8 mouse cellular contexts compared by ENCODE assay signal in genomic region chr17:24719494-24720222, GRCm38 (mm10). TPM values are rescaled to one million over a fixed set of nuclear protein-coding genes. Genes with fewer than 3 reads are reported as not detected.
DNase-seq lines count a peak whose midpoint lies in the region; ATAC-seq lines count a peak whose summit lies in the region.

No protein-coding gene starts in this region.

- no peaks in the 10 kb centered on the region for H3K9me3 ChIP-seq in forebrain, embryonic 10.5 days
- no peaks in the 10 kb centered on the region for H3K9me3 ChIP-seq in heart, embryonic 16.5 days (replicated peaks; ENCODE audit: control insufficient read depth, low read length)
- H3K9me3 ChIP-seq in liver, embryonic 15.5 days (replicated peaks) = no peaks in the 10 kb centered on the region
- no peaks in the 10 kb centered on the region for H3K9me3 ChIP-seq in neural tube, embryonic 12.5 days

- H3K27me3 ChIP-seq in forebrain, embryonic 10.5 days (ENCODE audit: poor library complexity, severe bottlenecking) = no peaks in the 10 kb centered on the region
- H3K27me3 ChIP-seq in heart, embryonic 16.5 days (ENCODE audit: control insufficient read depth, insufficient read depth, low read length) = no peaks in the 10 kb centered on the region
- H3K27me3 ChIP-seq in liver, embryonic 15.5 days = no peaks in the 10 kb centered on the region
- H3K27me3 ChIP-seq in neural tube, embryonic 12.5 days (replicated peaks) = no peaks in the 10 kb centered on the region

- peak overlapping the region; percentile 91 for H3K4me3 ChIP-seq in forebrain, embryonic 10.5 days
- H3K4me3 ChIP-seq in heart, embryonic 16.5 days (ENCODE audit: low read length) = peak overlapping the region; percentile 90
- peak overlapping the region; percentile 92 for H3K4me3 ChIP-seq in liver, embryonic 15.5 days (replicated peaks)
- H3K4me3 ChIP-seq in neural tube, embryonic 12.5 days = peak overlapping the region; percentile 80

- H3K4me2 ChIP-seq in heart, embryonic 16.5 days (ENCODE audit: low read depth, low read length) = peak overlapping the region; percentile 77
- peak overlapping the region; percentile 89 for H3K4me2 ChIP-seq in liver, embryonic 15.5 days
- peak overlapping the region; percentile 94 for H3K4me2 ChIP-seq in neural tube, embryonic 12.5 days (replicated peaks)

- peak overlapping the region; percentile 95 for H3K9ac ChIP-seq in heart, embryonic 16.5 days (ENCODE audit: low read length)
- peak overlapping the region; percentile 84 for H3K9ac ChIP-seq in liver, embryonic 15.5 days
- H3K9ac ChIP-seq in neural tube, embryonic 12.5 days = peak overlapping the region; percentile 83

- H3K36me3 ChIP-seq in forebrain, embryonic 10.5 days (replicated peaks) = peaks cover 63% of the 10 kb centered on the region
- peaks cover 13% of the 10 kb centered on the region for H3K36me3 ChIP-seq in heart, embryonic 16.5 days (ENCODE audit: control insufficient read depth, insufficient read depth)
- peaks cover 33% of the 10 kb centered on the region for H3K36me3 ChIP-seq in liver, embryonic 15.5 days (replicated peaks)
- H3K36me3 ChIP-seq in neural tube, embryonic 12.5 days = peaks cover 36% of the 10 kb centered on the region

- peak; percentile 97 for ATAC-seq in heart, embryonic 16.5 days (replicated peaks; ENCODE audit: extremely low read depth, insufficient read depth, low FRiP score)
- peak; percentile 93 for ATAC-seq in liver, embryonic 15.5 days (ENCODE audit: insufficient read depth)
- peak; percentile 97 for ATAC-seq in neural tube, embryonic 12.5 days (ENCODE audit: low FRiP score, low read depth)

- peak; percentile 96 to 97 for DNase-seq in CD8-positive naive resting alpha-beta T cell, adult 2 months (ENCODE audit: low read depth in 2 of 2, low spot score in 2 of 2)
- DNase-seq in c-Kit-positive CD71-negative TER-119-negative erythroid progenitor cells, embryonic 14.5 days (ENCODE audit: low read depth) = peak; percentile 96
- peak; percentile 99 for DNase-seq in forebrain, embryonic 10.5 days (ENCODE audit: extremely low spot score, low spot score)
- DNase-seq in kidney, postnatal 36 days = peak; percentile 99
- peak; percentile 99 for DNase-seq in telencephalon, adult 2 months (ENCODE audit: low read depth, low spot score)

- H3K27ac ChIP-seq in forebrain, embryonic 10.5 days = peak overlapping the region; percentile 93
- peak overlapping the region; percentile 90 for H3K27ac ChIP-seq in heart, embryonic 16.5 days (ENCODE audit: low read length)
- H3K27ac ChIP-seq in liver, embryonic 15.5 days (replicated peaks) = peak overlapping the region; percentile 83
- H3K27ac ChIP-seq in neural tube, embryonic 12.5 days = peak overlapping the region; percentile 57; the same call in 1 of the 2 replicates

- under 1% methylated on average over 61 of the region's 61 CpGs for WGBS in forebrain, embryonic 10.5 days
- under 1% methylated on average over 61 of the region's 61 CpGs for WGBS in heart, embryonic 16.5 days
- WGBS in liver, embryonic 15.5 days (ENCODE audit: insufficient replicate concordance) = under 1% methylated on average over 61 of the region's 61 CpGs
- WGBS in neural tube, embryonic 12.5 days = under 1% methylated on average over 61 of the region's 61 CpGs

- peaks cover 51% of the 10 kb centered on the region for H3K4me1 ChIP-seq in forebrain, embryonic 10.5 days
- H3K4me1 ChIP-seq in heart, embryonic 16.5 days (ENCODE audit: control insufficient read depth, insufficient read depth, low read length) = peaks cover 26% of the 10 kb centered on the region
- H3K4me1 ChIP-seq in liver, embryonic 15.5 days (replicated peaks) = peaks cover 50% of the 10 kb centered on the region
- H3K4me1 ChIP-seq in neural tube, embryonic 12.5 days = peaks cover 35% of the 10 kb centered on the region

RNA-seq across cellular contexts. Expression of gene Rps2, which starts 1.7 kb away (rescaled TPM):
- polyA plus RNA-seq in forebrain, embryonic 10.5 days (2016; fragmentation: Nextera tagmentation; extraction: Ambion mirVana) = 1,888 and 1,960 TPM in 2 replicates
- polyA plus RNA-seq in heart, embryonic 16.5 days (2015; fragmentation: Nextera tagmentation; extraction: Ambion mirVana) = 843 and 891 TPM in 2 replicates
- 1,043 and 1,068 TPM in 2 replicates for polyA plus RNA-seq in liver, embryonic 15.5 days (2015; fragmentation: Nextera tagmentation; extraction: Ambion mirVana)
- 826 and 871 TPM in 2 replicates for polyA plus RNA-seq in neural tube, embryonic 12.5 days (2016; fragmentation: Nextera tagmentation; extraction: Ambion mirVana)

RNA-seq across cellular contexts. Expression of gene Rnf151, which starts 1.8 kb away (rescaled TPM):
- polyA plus RNA-seq in forebrain, embryonic 10.5 days (2016; fragmentation: Nextera tagmentation; extraction: Ambion mirVana) = 0.43 and 0.69 TPM in 2 replicates
- polyA plus RNA-seq in heart, embryonic 16.5 days (2015; fragmentation: Nextera tagmentation; extraction: Ambion mirVana) = not detected in 2 replicates
- not detected in 2 replicates for polyA plus RNA-seq in liver, embryonic 15.5 days (2015; fragmentation: Nextera tagmentation; extraction: Ambion mirVana)
- not detected in 2 replicates for polyA plus RNA-seq in neural tube, embryonic 12.5 days (2016; fragmentation: Nextera tagmentation; extraction: Ambion mirVana)

RNA-seq across cellular contexts. Expression of gene Ndufb10, which starts 4.6 kb away (rescaled TPM):
- polyA plus RNA-seq in forebrain, embryonic 10.5 days (2016; fragmentation: Nextera tagmentation; extraction: Ambion mirVana) = 190 and 194 TPM in 2 replicates
- 570 and 615 TPM in 2 replicates for polyA plus RNA-seq in heart, embryonic 16.5 days (2015; fragmentation: Nextera tagmentation; extraction: Ambion mirVana)
- 160 and 162 TPM in 2 replicates for polyA plus RNA-seq in liver, embryonic 15.5 days (2015; fragmentation: Nextera tagmentation; extraction: Ambion mirVana)
- polyA plus RNA-seq in neural tube, embryonic 12.5 days (2016; fragmentation: Nextera tagmentation; extraction: Ambion mirVana) = 230 and 240 TPM in 2 replicates

RNA-seq across cellular contexts. Expression of gene Rpl3l, which starts 8.0 kb away (rescaled TPM):
- polyA plus RNA-seq in forebrain, embryonic 10.5 days (2016; fragmentation: Nextera tagmentation; extraction: Ambion mirVana) = not detected in 2 replicates
- 1.7 and 2.4 TPM in 2 replicates for polyA plus RNA-seq in heart, embryonic 16.5 days (2015; fragmentation: Nextera tagmentation; extraction: Ambion mirVana)
- 0.09 and 0.15 TPM in 2 replicates for polyA plus RNA-seq in liver, embryonic 15.5 days (2015; fragmentation: Nextera tagmentation; extraction: Ambion mirVana)
- not detected in 2 replicates for polyA plus RNA-seq in neural tube, embryonic 12.5 days (2016; fragmentation: Nextera tagmentation; extraction: Ambion mirVana)

RNA-seq across cellular contexts. Expression of gene Tbl3, which starts 12.2 kb away (rescaled TPM):
- polyA plus RNA-seq in forebrain, embryonic 10.5 days (2016; fragmentation: Nextera tagmentation; extraction: Ambion mirVana) = 162 and 167 TPM in 2 replicates
- polyA plus RNA-seq in heart, embryonic 16.5 days (2015; fragmentation: Nextera tagmentation; extraction: Ambion mirVana) = 44.3 and 47.5 TPM in 2 replicates
- 35.0 and 40.6 TPM in 2 replicates for polyA plus RNA-seq in liver, embryonic 15.5 days (2015; fragmentation: Nextera tagmentation; extraction: Ambion mirVana)
- 91.5 and 95.3 TPM in 2 replicates for polyA plus RNA-seq in neural tube, embryonic 12.5 days (2016; fragmentation: Nextera tagmentation; extraction: Ambion mirVana)

Comparison
In these comparisons a context has a peak if more than half of its experiments do, and no peak if none do; other contexts are left out.
1. Peak in every context shown above with its lines: DNase-seq, ATAC-seq, H3K4me3 ChIP-seq and H3K27ac ChIP-seq.